Mouse (Mus musculus) urinary bladder, postnatal 25 days (tissue): Measurements from ENCODE around the gene Btbd35f26.
"Not testable (repeated sequence)": the region's sequence is repeated elsewhere in the genome, so short reads cannot be mapped to it uniquely, and the experiment has no call there.

Experiments
- DNase-seq: peaks from one replicate; pipeline ENCODE4 v3.0.0; 2022; ENCODE audit warnings: low spot score

Gene Btbd35f26

GRCm38 (mm10) chrX:31336154-31336553 lies at the start of gene Btbd35f26:
Gene Btbd35f26 (plus strand): TSS chrX:31336454.
- not testable (repeated sequence) for DNase-seq

DNA sequence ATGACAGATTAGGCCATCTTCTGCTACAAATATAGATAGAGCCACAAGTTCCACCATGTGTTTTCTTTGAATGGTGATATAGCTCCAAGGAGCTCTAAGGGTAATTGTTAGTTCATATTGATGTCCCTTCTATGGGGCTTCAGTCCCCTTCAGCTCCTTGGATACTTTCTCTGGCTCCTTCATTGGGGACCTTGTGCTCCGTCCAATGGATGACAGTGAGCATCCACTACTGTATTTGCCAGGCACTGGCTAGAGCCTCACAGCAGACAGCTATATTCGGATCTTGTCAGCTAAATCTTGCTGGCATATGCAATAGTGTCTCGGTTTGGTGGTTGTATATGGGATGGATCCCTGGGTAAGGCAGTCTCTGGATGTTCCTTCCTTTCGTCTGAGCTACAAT lies 5.7 kb downstream of the Btbd35f26 start:
- DNase-seq, result not testable (repeated sequence)

- DNase-seq, result not testable (repeated sequence)
Measured at GRCm38 (mm10) chrX:31383818-31384217, 47.6 kb downstream of the Btbd35f26 start, which contains the start of gene Btbd35f19. Gene Btbd35f19 (minus strand): TSS chrX:31383918.
